Mouse (Mus musculus): ENCODE results near the gene Lrch1.

GRCm38 (mm10) chr14:74792793-74793192 is 154.9 kb downstream of the Lrch1 start:
- TF ChIP-seq POLR2A (IDR thresholded peaks at IDR 0.05; ENCODE audit: insufficient read depth, low read depth, low read length), result no peak
- TF ChIP-seq EP300 (IDR thresholded peaks at IDR 0.05; ENCODE audit: insufficient read depth, low read depth, low read length), result no peak
- no peak for TF ChIP-seq CTCF (IDR thresholded peaks at IDR 0.05)
